In the genomic region with DNA sequence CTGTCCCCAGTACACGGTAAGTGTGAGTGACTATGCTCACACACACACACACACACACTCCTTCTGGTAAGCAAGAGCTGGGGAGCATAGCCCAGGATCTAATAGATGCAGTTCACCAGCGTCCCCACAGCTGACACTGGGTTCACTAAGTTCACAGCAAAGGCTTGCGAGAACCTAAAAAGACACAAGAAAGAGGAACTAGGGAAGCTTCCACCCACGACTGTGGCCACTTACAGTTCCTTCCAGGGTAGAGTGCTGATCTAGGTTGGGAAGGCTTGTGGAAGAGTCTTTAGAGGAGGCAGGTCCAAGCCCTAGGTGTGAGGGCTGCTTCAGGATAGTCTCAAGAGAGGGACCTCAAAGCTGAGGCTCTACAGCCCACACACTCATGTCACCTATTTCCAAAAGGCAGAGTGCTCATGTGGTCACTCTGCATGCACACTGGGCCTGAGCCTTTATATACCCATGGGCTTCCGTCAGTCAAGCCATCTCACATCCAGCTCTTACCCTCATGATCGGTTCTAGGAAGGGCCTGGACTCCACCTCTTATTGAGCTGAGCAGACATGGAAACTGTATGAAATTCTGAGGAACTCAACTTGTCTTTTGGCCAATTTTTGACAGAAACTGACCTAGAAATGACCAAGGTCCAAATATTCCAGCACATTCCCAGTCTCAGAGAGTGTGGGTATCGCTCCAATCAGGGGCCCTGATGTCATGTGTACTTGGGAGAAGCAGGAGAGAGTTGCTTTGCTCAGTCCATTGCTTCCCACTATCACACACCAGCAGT, we compare ENCODE assay signal across 15 mouse cellular contexts. TPM values are rescaled to one million over a fixed set of nuclear protein-coding genes. Genes with fewer than 3 reads are reported as not detected.
DNase-seq lines count a peak whose midpoint lies in the region; ATAC-seq and TF ChIP-seq lines count a peak whose summit lies in the region.
"Had no signal": no experiment of that assay in that cellular context is flagged by ENCODE, and none has a peak within 500 bp of the region (broad histone marks: within the 10 kb centered on the region; RNA-seq: fewer than 3 reads in every experiment).

No protein-coding gene starts in this region.

- 65% methylated on average over 7 of the region's 7 CpGs for WGBS in liver, embryonic 16.5 days (ENCODE audit: insufficient replicate concordance)
- WGBS in midbrain, embryonic 16.5 days, result 95% methylated on average over 7 of the region's 7 CpGs
- 89% methylated on average over 7 of the region's 7 CpGs for WGBS in forebrain, embryonic 12.5 days

- peak; percentile 51 for DNase-seq in layer of hippocampus, adult 11-12 months (ENCODE audit: low spot score)
- no peak for DNase-seq in layer of hippocampus, postnatal 36 days
- peak; percentile 18 for DNase-seq in 416B (ENCODE audit: low read depth)
- peak; percentile 59 for DNase-seq in MEL (ENCODE audit: low read depth, low spot score)
- no peak for DNase-seq in adrenal gland, postnatal 25 days
- DNase-seq: cerebellum, postnatal 14 days; heart, postnatal 14 days; right cerebral cortex, adult 18-20 months had no signal

- H3K79me2 ChIP-seq in MEL (ENCODE audit: control insufficient read depth, insufficient read depth, low read length, poor library complexity), result no peaks in the 10 kb centered on the region; the same call in 1 of the 2 replicates

- H3K9me3 ChIP-seq in MEL (replicated peaks; ENCODE audit: insufficient read depth, low read length), result no peaks in the 10 kb centered on the region
- no peaks in the 10 kb centered on the region for H3K9me3 ChIP-seq in liver, embryonic 16.5 days (replicated peaks; ENCODE audit: control insufficient read depth, low read length)
- H3K9me3 ChIP-seq in midbrain, embryonic 16.5 days (replicated peaks; ENCODE audit: control insufficient read depth, low read length, poor library complexity, severe bottlenecking), result no peaks in the 10 kb centered on the region
- no peaks in the 10 kb centered on the region for H3K9me3 ChIP-seq in forebrain, embryonic 12.5 days
- H3K9me3 ChIP-seq: embryonic facial prominence, embryonic 13.5 days; neural tube, embryonic 12.5 days had no signal

- no peak overlapping the region for H3K4me3 ChIP-seq in MEL (ENCODE audit: control insufficient read depth in 1 of 2, insufficient read depth in 1 of 2, low read depth in 2 of 2, low read length in 2 of 2)
- H3K4me3 ChIP-seq in liver, embryonic 16.5 days (ENCODE audit: low read depth, low read length), result no peak overlapping the region
- no peak overlapping the region for H3K4me3 ChIP-seq in midbrain, embryonic 16.5 days (ENCODE audit: low read depth, low read length)
- no peak overlapping the region for H3K4me3 ChIP-seq in forebrain, embryonic 12.5 days (replicated peaks)
- H3K4me3 ChIP-seq: embryonic facial prominence, embryonic 13.5 days; neural tube, embryonic 12.5 days had no signal

- no peak overlapping the region for H3K4me2 ChIP-seq in liver, embryonic 16.5 days (ENCODE audit: low read depth, low read length)
- no peak overlapping the region for H3K4me2 ChIP-seq in midbrain, embryonic 16.5 days (ENCODE audit: low read length)
- no peak overlapping the region for H3K4me2 ChIP-seq in forebrain, embryonic 12.5 days
- H3K4me2 ChIP-seq: embryonic facial prominence, embryonic 13.5 days; neural tube, embryonic 12.5 days had no signal

- no peak for TF ChIP-seq EP300 in MEL (IDR thresholded peaks at IDR 0.05; ENCODE audit: low read depth in 1 of 2, low read length in 2 of 2)

- no peak for ATAC-seq in liver, embryonic 16.5 days (ENCODE audit: low read depth)
- ATAC-seq in midbrain, embryonic 16.5 days, result no peak
- no peak for ATAC-seq in forebrain, embryonic 12.5 days (ENCODE audit: low FRiP score)
- ATAC-seq: forebrain, embryonic 16.5 days; inflammation-experienced regulatory T-cells, adult 6 months had no signal

- TF ChIP-seq POLR2A in MEL (IDR thresholded peaks at IDR 0.05; ENCODE audit: control insufficient read depth in 1 of 2, insufficient read depth in 1 of 2, low read depth in 1 of 2, low read length in 2 of 2, poor library complexity in 1 of 2), result no peak

- no peak for TF ChIP-seq CTCF in MEL (IDR thresholded peaks at IDR 0.05 in 2 of 3, conservative IDR thresholded peaks at IDR 0.05 in 1 of 3; ENCODE audit: control insufficient read depth in 1 of 3, insufficient read depth in 1 of 3, low read depth in 2 of 3, low read length in 3 of 3, poor library complexity in 1 of 3, severe bottlenecking in 1 of 3)

- H3K27me3 ChIP-seq in MEL (ENCODE audit: control insufficient read depth in 1 of 2, insufficient read depth in 2 of 2, low read length in 2 of 2), result no peaks in the 10 kb centered on the region
- no peaks in the 10 kb centered on the region for H3K27me3 ChIP-seq in liver, embryonic 16.5 days (ENCODE audit: control insufficient read depth, insufficient read depth, low read depth, low read length)
- no peaks in the 10 kb centered on the region for H3K27me3 ChIP-seq in midbrain, embryonic 16.5 days (ENCODE audit: control insufficient read depth, insufficient read depth, low read depth, low read length)
- H3K27me3 ChIP-seq in forebrain, embryonic 12.5 days, result no peaks in the 10 kb centered on the region; the same call in 1 of the 2 replicates
- H3K27me3 ChIP-seq: embryonic facial prominence, embryonic 13.5 days; neural tube, embryonic 12.5 days had no signal

- peaks cover 9 to 12% of the 10 kb centered on the region in 2 experiments for H3K4me1 ChIP-seq in MEL (ENCODE audit: control insufficient read depth in 1 of 2, insufficient read depth in 2 of 2, low read length in 2 of 2)
- peaks cover 13% of the 10 kb centered on the region for H3K4me1 ChIP-seq in liver, embryonic 16.5 days (ENCODE audit: control insufficient read depth, low read depth, low read length)
- peaks cover 9% of the 10 kb centered on the region for H3K4me1 ChIP-seq in midbrain, embryonic 16.5 days (ENCODE audit: control insufficient read depth, insufficient read depth, low read length)
- H3K4me1 ChIP-seq in forebrain, embryonic 12.5 days, result peaks cover 19% of the 10 kb centered on the region

- no peak overlapping the region for H3K9ac ChIP-seq in MEL (ENCODE audit: control insufficient read depth, low read depth, low read length, poor library complexity, severe bottlenecking)
- H3K9ac ChIP-seq in liver, embryonic 16.5 days (ENCODE audit: low read depth, low read length), result no peak overlapping the region; the same call in 1 of the 2 replicates
- H3K9ac ChIP-seq in midbrain, embryonic 16.5 days (ENCODE audit: low read depth, low read length), result no peak overlapping the region
- H3K9ac ChIP-seq in forebrain, embryonic 12.5 days, result no peak overlapping the region
- H3K9ac ChIP-seq: embryonic facial prominence, embryonic 13.5 days; neural tube, embryonic 12.5 days had no signal

- H3K36me3 ChIP-seq in MEL (ENCODE audit: control insufficient read depth in 1 of 2, insufficient read depth in 2 of 2, low read length in 2 of 2), result peaks cover 4 to 13% of the 10 kb centered on the region in 2 experiments
- peaks cover 32% of the 10 kb centered on the region for H3K36me3 ChIP-seq in liver, embryonic 16.5 days (ENCODE audit: control insufficient read depth, insufficient read depth)
- peaks cover 4% of the 10 kb centered on the region for H3K36me3 ChIP-seq in midbrain, embryonic 16.5 days (ENCODE audit: control insufficient read depth, insufficient read depth, low read length)
- peaks cover 33% of the 10 kb centered on the region for H3K36me3 ChIP-seq in forebrain, embryonic 12.5 days (replicated peaks)

- H3K27ac ChIP-seq in MEL (ENCODE audit: control insufficient read depth, low read depth, low read length), result peak overlapping the region; percentile 3; the same call in 1 of the 2 replicates
- H3K27ac ChIP-seq in liver, embryonic 16.5 days (ENCODE audit: low read length), result peak overlapping the region; percentile 41
- no peak overlapping the region for H3K27ac ChIP-seq in midbrain, embryonic 16.5 days (ENCODE audit: low read length)
- H3K27ac ChIP-seq in forebrain, embryonic 12.5 days, result no peak overlapping the region
- H3K27ac ChIP-seq: embryonic facial prominence, embryonic 13.5 days; neural tube, embryonic 12.5 days had no signal

- no peak for TF ChIP-seq RAD21 in MEL (IDR thresholded peaks at IDR 0.05; ENCODE audit: low read depth, low read length)

TF ChIP-seq in MEL, 35 proteins besides CTCF, POLR2A, EP300 and RAD21 (continues in another document):
- TF ChIP-seq ZC3H11A (IDR thresholded peaks at IDR 0.05; ENCODE audit: low read depth, low read length) (no peak), MXI1 (IDR thresholded peaks at IDR 0.05; ENCODE audit: low read depth, low read length) (no peak), NRF1 (IDR thresholded peaks at IDR 0.05; ENCODE audit: insufficient read depth, low read depth, low read length, poor library complexity, severe bottlenecking) (no peak), ZKSCAN1 (IDR thresholded peaks at IDR 0.05; ENCODE audit: low read depth, low read length) (no peak), GATA1 (IDR thresholded peaks at IDR 0.05; ENCODE audit: low read depth, low read length) (no peak), RCOR1 (IDR thresholded peaks at IDR 0.05; ENCODE audit: low read depth, low read length) (no peak), SIN3A (IDR thresholded peaks at IDR 0.05; ENCODE audit: low read length) (no peak), NELFE (IDR thresholded peaks at IDR 0.05; ENCODE audit: low read depth, low read length) (no peak), TBP (IDR thresholded peaks at IDR 0.05; ENCODE audit: low read depth, low read length) (no peak), POLR2AphosphoS5 (IDR thresholded peaks at IDR 0.05; ENCODE audit: borderline replicate concordance, low read depth, low read length) (no peak)

RNA-seq across cellular contexts. Expression of gene Txnrd2, which starts 13.0 kb away (rescaled TPM):
- 10 to 100 TPM; 19.6 to 21.7 TPM for total RNA-seq in layer of hippocampus, postnatal 36 days (2021)
- total RNA-seq in MEL (2012; rRNA removed), result 25.7 and 31.2 TPM in 2 replicates
- 10 to 100 TPM in 1 of 2 experiments, not detected in 1; 46.8 TPM for polyA plus RNA-seq in MEL (2012; ENCODE audit: insufficient read depth in 1 of 2, insufficient read length in 2 of 2, low read depth in 1 of 2, low replicate concordance in 2 of 2, missing spikeins in 1 of 2)
- polyA plus RNA-seq in liver, embryonic 16.5 days (2015; fragmentation: Nextera tagmentation; extraction: Ambion mirVana), result 98.3 and 106 TPM in 2 replicates
- polyA plus RNA-seq in midbrain, embryonic 16.5 days (2015; fragmentation: Nextera tagmentation; extraction: Ambion mirVana), result 36.6 and 37.0 TPM in 2 replicates
- 73.7 and 79.7 TPM in 2 replicates for total RNA-seq in adrenal gland, postnatal 25 days (2021)
- polyA plus RNA-seq in forebrain, embryonic 12.5 days (2016; fragmentation: Nextera tagmentation; extraction: Ambion mirVana), result 23.3 and 23.7 TPM in 2 replicates

RNA-seq across cellular contexts. Expression of gene Comt, which starts 13.4 kb away (rescaled TPM):
- total RNA-seq in layer of hippocampus, postnatal 36 days (2021), result 10 to 100 TPM; 66.3 to 68.1 TPM
- total RNA-seq in MEL (2012; rRNA removed), result 48.8 and 62.5 TPM in 2 replicates
- 10 to 100 TPM in 1 of 2 experiments, not detected in 1; 71.8 TPM for polyA plus RNA-seq in MEL (2012; ENCODE audit: insufficient read depth in 1 of 2, insufficient read length in 2 of 2, low read depth in 1 of 2, low replicate concordance in 2 of 2, missing spikeins in 1 of 2)
- polyA plus RNA-seq in liver, embryonic 16.5 days (2015; fragmentation: Nextera tagmentation; extraction: Ambion mirVana), result 85.1 and 86.9 TPM in 2 replicates
- polyA plus RNA-seq in midbrain, embryonic 16.5 days (2015; fragmentation: Nextera tagmentation; extraction: Ambion mirVana), result 96.6 and 112 TPM in 2 replicates
- total RNA-seq in adrenal gland, postnatal 25 days (2021), result 147 and 150 TPM in 2 replicates
- polyA plus RNA-seq in forebrain, embryonic 12.5 days (2016; fragmentation: Nextera tagmentation; extraction: Ambion mirVana), result 53.5 and 54.2 TPM in 2 replicates

Comparison
In these comparisons a context has a peak if more than half of its experiments do, and no peak if none do; other contexts are left out.
1. DNase-seq: peak in layer of hippocampus, adult 11-12 months (single experiment), 416B (single experiment) and MEL (single experiment); none in layer of hippocampus, postnatal 36 days (0 of 2) and adrenal gland, postnatal 25 days (single experiment).
2. H3K27ac ChIP-seq: peak in MEL (single experiment) and liver, embryonic 16.5 days (single experiment); none in midbrain, embryonic 16.5 days (single experiment) and forebrain, embryonic 12.5 days (single experiment).